Mouse (Mus musculus): ENCODE results near the gene Greb1.

DNA sequence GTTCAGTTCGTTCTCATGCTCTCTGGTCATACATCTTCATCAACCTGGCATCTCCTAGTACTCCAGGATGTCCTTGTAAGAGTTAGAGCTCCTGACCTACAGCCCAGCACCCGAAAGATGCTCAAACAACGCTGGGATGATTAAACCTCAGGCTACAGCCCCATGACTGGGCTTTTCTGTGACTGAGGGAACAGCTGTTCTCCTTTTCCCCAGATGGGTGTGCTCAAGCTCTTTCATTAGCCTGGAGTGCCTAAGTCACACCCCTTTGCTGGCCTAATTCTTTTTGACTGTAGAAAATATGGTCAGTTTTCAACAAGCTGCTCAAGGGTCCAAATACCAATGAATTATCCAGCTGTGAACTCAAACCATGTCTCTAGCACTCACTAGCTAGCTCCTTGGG is 7.4 kb upstream of the Greb1 start:
- TF ChIP-seq NRF1 (IDR thresholded peaks at IDR 0.05; ENCODE audit: insufficient read depth, low read depth, low read length, poor library complexity, severe bottlenecking) (no peak), TBP (IDR thresholded peaks at IDR 0.05; ENCODE audit: low read depth, low read length) (no peak), NELFE (IDR thresholded peaks at IDR 0.05; ENCODE audit: low read depth, low read length) (no peak), SMC3 (IDR thresholded peaks at IDR 0.05; ENCODE audit: low read depth, low read length) (peak; percentile 86), CTCF (IDR thresholded peaks at IDR 0.05 in 2 of 3, conservative IDR thresholded peaks at IDR 0.05 in 1 of 3; ENCODE audit: control insufficient read depth in 1 of 3, insufficient read depth in 1 of 3, low read depth in 2 of 3, low read length in 3 of 3, poor library complexity in 1 of 3, severe bottlenecking in 1 of 3) (peak; percentile 48 to 94 (median 55)), MYC (IDR thresholded peaks at IDR 0.05; ENCODE audit: low read depth, low read length) (no peak), TCF12 (IDR thresholded peaks at IDR 0.05; ENCODE audit: low read depth, low read length) (no peak), ZNF384 (IDR thresholded peaks at IDR 0.05; ENCODE audit: low read depth, low read length) (no peak), POLR2A (IDR thresholded peaks at IDR 0.05; ENCODE audit: control insufficient read depth in 1 of 2, insufficient read depth in 1 of 2, low read depth in 1 of 2, low read length in 2 of 2, poor library complexity in 1 of 2) (no peak), TAL1 (IDR thresholded peaks at IDR 0.05; ENCODE audit: low read length) (no peak), CHD2 (IDR thresholded peaks at IDR 0.05; ENCODE audit: low read length) (no peak), EP300 (IDR thresholded peaks at IDR 0.05; ENCODE audit: low read depth in 1 of 2, low read length in 2 of 2) (no peak), GABPA (IDR thresholded peaks at IDR 0.05; ENCODE audit: low read depth, low read length) (no peak), MAX (IDR thresholded peaks at IDR 0.05; ENCODE audit: low read length) (no peak)
